In the genomic region with DNA sequence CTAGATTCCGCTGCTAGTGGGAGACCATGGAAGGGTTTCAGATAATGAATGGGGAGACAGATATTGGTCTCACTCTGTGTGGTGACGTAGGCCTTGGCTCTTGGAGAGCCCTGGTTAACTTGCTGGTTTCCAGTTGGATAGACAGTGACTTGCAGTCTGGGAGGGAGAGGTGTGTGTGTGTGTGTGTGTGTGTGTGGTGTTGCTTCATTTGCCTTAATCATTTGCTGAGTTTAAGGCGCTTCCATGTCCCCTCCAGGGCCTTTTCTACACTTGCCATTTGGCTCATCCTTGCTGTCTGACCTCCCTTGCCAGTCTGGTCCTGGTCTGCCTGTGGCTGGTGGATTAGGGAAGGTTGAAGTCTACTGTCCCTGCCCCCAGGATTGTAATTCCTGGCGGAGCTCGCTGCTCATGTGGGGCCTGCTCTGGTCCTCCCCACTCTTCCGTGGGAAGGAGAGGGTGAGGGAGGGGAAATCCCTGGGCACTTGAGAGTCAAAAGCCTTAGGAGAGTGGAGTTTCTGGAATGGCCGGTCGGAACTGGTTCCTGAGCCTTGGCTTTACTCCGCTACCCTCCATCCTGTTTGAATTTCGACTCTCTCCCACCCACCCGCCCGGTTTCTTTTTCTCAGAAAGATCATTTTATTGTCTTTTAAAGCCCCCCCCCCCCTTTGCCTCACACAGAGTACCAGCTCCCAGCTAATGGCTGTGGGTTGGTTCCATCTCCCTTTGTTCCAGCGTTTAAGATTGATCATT, we compare ENCODE assay signal across 8 mouse cellular contexts. TPM values are rescaled to one million over a fixed set of nuclear protein-coding genes. Genes with fewer than 3 reads are reported as not detected.
DNase-seq lines count a peak whose midpoint lies in the region; ATAC-seq lines count a peak whose summit lies in the region.

No protein-coding gene starts in this region.

- H3K4me2 ChIP-seq in intestine, embryonic 15.5 days (replicated peaks): peak overlapping the region; percentile 90
- peak overlapping the region; percentile 84 for H3K4me2 ChIP-seq in liver, embryonic 16.5 days (ENCODE audit: low read depth, low read length)

- peak overlapping the region; percentile 88 for H3K4me3 ChIP-seq in intestine, embryonic 15.5 days (replicated peaks)
- H3K4me3 ChIP-seq in liver, embryonic 16.5 days (ENCODE audit: low read depth, low read length): peak overlapping the region; percentile 85

- no peaks in the 10 kb centered on the region for H3K27me3 ChIP-seq in intestine, embryonic 15.5 days (replicated peaks)
- no peaks in the 10 kb centered on the region for H3K27me3 ChIP-seq in liver, embryonic 16.5 days (ENCODE audit: control insufficient read depth, insufficient read depth, low read depth, low read length)

- H3K9ac ChIP-seq in intestine, embryonic 15.5 days: peak overlapping the region; percentile 97
- H3K9ac ChIP-seq in liver, embryonic 16.5 days (ENCODE audit: low read depth, low read length): peak overlapping the region; percentile 94; the same call in 1 of the 2 replicates

- peak; percentile 43 for DNase-seq in urinary bladder, postnatal 14 days (ENCODE audit: low spot score)
- DNase-seq in urinary bladder, postnatal 25 days (ENCODE audit: low spot score): no peak
- peak; percentile 58 for DNase-seq in retina, postnatal 1 day
- DNase-seq in urinary bladder, postnatal 36 days (ENCODE audit: low spot score in 2 of 2): no peak
- DNase-seq in spleen, adult 18-20 months: no peak

- no peaks in the 10 kb centered on the region for H3K9me3 ChIP-seq in intestine, embryonic 15.5 days
- no peaks in the 10 kb centered on the region for H3K9me3 ChIP-seq in liver, embryonic 16.5 days (replicated peaks; ENCODE audit: control insufficient read depth, low read length)

- peaks cover 55% of the 10 kb centered on the region for H3K4me1 ChIP-seq in intestine, embryonic 15.5 days (replicated peaks)
- H3K4me1 ChIP-seq in liver, embryonic 16.5 days (ENCODE audit: control insufficient read depth, low read depth, low read length): peaks cover 64% of the 10 kb centered on the region

- WGBS in intestine, embryonic 15.5 days: 6% methylated on average over 13 of the region's 13 CpGs
- 23% methylated on average over 13 of the region's 13 CpGs for WGBS in liver, embryonic 16.5 days (ENCODE audit: insufficient replicate concordance)

- peak; percentile 36; the same call in 1 of the 2 replicates for ATAC-seq in erythroid progenitor cell, adult 5-6 weeks (replicated peaks; ENCODE audit: low FRiP score, poor library complexity, severe bottlenecking)
- peak; percentile 26 for ATAC-seq in intestine, embryonic 15.5 days
- ATAC-seq in liver, embryonic 16.5 days (ENCODE audit: low read depth): 0 out of 2 replicates have a peak, but pooled peaks have one; percentile 28

- no peaks in the 10 kb centered on the region for H3K36me3 ChIP-seq in intestine, embryonic 15.5 days
- no peaks in the 10 kb centered on the region for H3K36me3 ChIP-seq in liver, embryonic 16.5 days (ENCODE audit: control insufficient read depth, insufficient read depth)

- H3K27ac ChIP-seq in intestine, embryonic 15.5 days: peak overlapping the region; percentile 98
- H3K27ac ChIP-seq in liver, embryonic 16.5 days (ENCODE audit: low read length): peak overlapping the region; percentile 88

RNA-seq across cellular contexts. Expression of gene Prrc2b, which starts 2.3 kb away (rescaled TPM):
- 19.1 and 26.4 TPM in 2 replicates for total RNA-seq in erythroid progenitor cell, adult 5-6 weeks (2015; ENCODE audit: low replicate concordance)
- total RNA-seq in erythroid progenitor cell, adult 5-6 weeks (2017; ENCODE audit: low replicate concordance): 11.1 and 25.3 TPM in 2 replicates
- polyA plus RNA-seq in intestine, embryonic 15.5 days (2015; fragmentation: Nextera tagmentation; extraction: Ambion mirVana): 32.5 and 36.1 TPM in 2 replicates
- 4.5 and 4.7 TPM in 2 replicates for polyA plus RNA-seq in liver, embryonic 16.5 days (2015; fragmentation: Nextera tagmentation; extraction: Ambion mirVana)

RNA-seq across cellular contexts. Expression of gene Plpp7, which starts 57.9 kb away (rescaled TPM):
- not detected in 2 replicates for total RNA-seq in erythroid progenitor cell, adult 5-6 weeks (2015; ENCODE audit: low replicate concordance)
- 0.26 TPM in 1 of 2 replicates, not detected in the other for total RNA-seq in erythroid progenitor cell, adult 5-6 weeks (2017; ENCODE audit: low replicate concordance)
- 4.3 and 4.5 TPM in 2 replicates for polyA plus RNA-seq in intestine, embryonic 15.5 days (2015; fragmentation: Nextera tagmentation; extraction: Ambion mirVana)
- 1.4 and 2.1 TPM in 2 replicates for polyA plus RNA-seq in liver, embryonic 16.5 days (2015; fragmentation: Nextera tagmentation; extraction: Ambion mirVana)

Comparison
In these comparisons a context has a peak if more than half of its experiments do, and no peak if none do; other contexts are left out.
1. DNase-seq: peak in urinary bladder, postnatal 14 days (single experiment) and retina, postnatal 1 day (single experiment); none in urinary bladder, postnatal 25 days (single experiment), urinary bladder, postnatal 36 days (0 of 2) and spleen, adult 18-20 months (0 of 2).
2. Peak in every context shown above with its lines, with median percentiles within 50 percentile points of each other: ATAC-seq.